Mouse (Mus musculus): ENCODE measurements around the gene Micu1. TPM values are rescaled to one million over a fixed set of nuclear protein-coding genes. Genes with fewer than 3 reads are reported as not detected.

Gene Micu1
- polyA plus RNA-seq, 1 experiment from 2014 or later: 52.4 TPM

GRCm38 (mm10) chr10:59819146-59819545, 116.9 kb downstream of the Micu1 start:
- POLR2A ChIA-PET: no interaction called here
- no peaks in the 10 kb centered on the region for H3K27me3 ChIP-seq
- no peak for DNase-seq (ENCODE audit: low read depth, low spot score)
- in situ Hi-C loops (cut with MboI; ENCODE audit: low pct_unique_long_range_greater_than_20kb): loop anchor here (5.0 to 25.0 kb wide), 3 partner anchors 114 to 332 kb away; partner anchors contain the start of genes Gm10322, Mcu and Micu1
- ATAC-seq: no peak
- no peak for TF ChIP-seq CTCF (IDR thresholded peaks at IDR 0.05)
- CTCF ChIA-PET: no interaction called here

GRCm38 (mm10) chr10:59820886-59821285, 118.6 kb downstream of the Micu1 start:
- no peaks in the 10 kb centered on the region for H3K27me3 ChIP-seq
- no peak for ATAC-seq
- no peak for DNase-seq (ENCODE audit: low read depth, low spot score)
- in situ Hi-C loops (cut with MboI; ENCODE audit: low pct_unique_long_range_greater_than_20kb): loop anchor here (25.0 kb wide), 1 partner anchor 334 kb away; no protein-coding TSS in a partner anchor
- CTCF ChIA-PET: interaction anchor here (2.1 kb wide), 1 partner anchor 326 kb away, joined by 5 read pairs; no protein-coding TSS in a partner anchor
- no peak for TF ChIP-seq CTCF (IDR thresholded peaks at IDR 0.05)
- POLR2A ChIA-PET: no interaction called here

- no peaks in the 10 kb centered on the region for H3K27me3 ChIP-seq
- ATAC-seq: no peak
- ChIA-PET POLR2A (no interaction called here), CTCF (interaction anchor here (2.1 kb wide), 1 partner anchor 327 kb away, joined by 5 read pairs; no protein-coding TSS in a partner anchor)
- DNase-seq (ENCODE audit: low read depth, low spot score): no peak
- in situ Hi-C loops (cut with MboI; ENCODE audit: low pct_unique_long_range_greater_than_20kb): loop anchor here (25.0 kb wide), 1 partner anchor 334 kb away; no protein-coding TSS in a partner anchor
- no peak for TF ChIP-seq CTCF (IDR thresholded peaks at IDR 0.05)
Measured at GRCm38 (mm10) chr10:59821334-59822066, 119.2 kb downstream of the Micu1 start.

- CTCF ChIA-PET: no interaction called here
- POLR2A ChIA-PET: no interaction called here
- in situ Hi-C loops (cut with MboI; ENCODE audit: low pct_unique_long_range_greater_than_20kb): loop anchor here (25.0 kb wide), 1 partner anchor 336 kb away; no protein-coding TSS in a partner anchor
- H3K27me3 ChIP-seq: no peaks in the 10 kb centered on the region
- TF ChIP-seq CTCF (IDR thresholded peaks at IDR 0.05): no peak
- ATAC-seq: no peak
- DNase-seq (ENCODE audit: low read depth, low spot score): no peak
Measured at GRCm38 (mm10) chr10:59822857-59823256, 120.6 kb downstream of the Micu1 start.

GRCm38 (mm10) chr10:59825137-59825812, 123.0 kb downstream of the Micu1 start:
- H3K27me3 ChIP-seq: no peaks in the 10 kb centered on the region
- in situ Hi-C loops (cut with MboI; ENCODE audit: low pct_unique_long_range_greater_than_20kb): no loop called here
- TF ChIP-seq CTCF (IDR thresholded peaks at IDR 0.05): no peak
- CTCF ChIA-PET: interaction anchor here (1.9 kb wide), 1 partner anchor 13 kb away, joined by 4 read pairs; no protein-coding TSS in a partner anchor
- DNase-seq (ENCODE audit: low read depth, low spot score) (no peak), ATAC-seq (peak; percentile 21)
- POLR2A ChIA-PET: interaction anchor here (0.7 kb wide), 1 partner anchor 77 kb away, joined by 3 read pairs; no protein-coding TSS in a partner anchor

- DNase-seq (ENCODE audit: low read depth, low spot score) (no peak), ATAC-seq (no peak)
- CTCF ChIA-PET: no interaction called here
- no peaks in the 10 kb centered on the region for H3K27me3 ChIP-seq
- no peak for TF ChIP-seq CTCF (IDR thresholded peaks at IDR 0.05)
- POLR2A ChIA-PET: interaction anchor here (0.5 kb wide), 1 partner anchor 186 kb away, joined by 4 read pairs; no protein-coding TSS in a partner anchor
- in situ Hi-C loops (cut with MboI; ENCODE audit: low pct_unique_long_range_greater_than_20kb): no loop called here
Measured at GRCm38 (mm10) chr10:59829886-59830285, 127.6 kb downstream of the Micu1 start.

- ATAC-seq (no peak), DNase-seq (ENCODE audit: low read depth, low spot score) (no peak)
- in situ Hi-C loops (cut with MboI; ENCODE audit: low pct_unique_long_range_greater_than_20kb): no loop called here
- ChIA-PET POLR2A (no interaction called here), CTCF (no interaction called here)
- no peak for TF ChIP-seq CTCF (IDR thresholded peaks at IDR 0.05)
- no peaks in the 10 kb centered on the region for H3K27me3 ChIP-seq
Measured at GRCm38 (mm10) chr10:59831950-59832349, 129.7 kb downstream of the Micu1 start.

GRCm38 (mm10) chr10:59835301-59836155, 133.3 kb downstream of the Micu1 start:
- ATAC-seq: no peak
- in situ Hi-C loops (cut with MboI; ENCODE audit: low pct_unique_long_range_greater_than_20kb): no loop called here
- TF ChIP-seq CTCF (IDR thresholded peaks at IDR 0.05): no peak
- ChIA-PET POLR2A (no interaction called here), CTCF (no interaction called here)
- no peak for DNase-seq (ENCODE audit: low read depth, low spot score)
- no peaks in the 10 kb centered on the region for H3K27me3 ChIP-seq

GRCm38 (mm10) chr10:59837490-59837889, 135.2 kb downstream of the Micu1 start:
- TF ChIP-seq CTCF (IDR thresholded peaks at IDR 0.05): no peak
- in situ Hi-C loops (cut with MboI; ENCODE audit: low pct_unique_long_range_greater_than_20kb): no loop called here
- POLR2A ChIA-PET: no interaction called here
- CTCF ChIA-PET: interaction anchor here (1.9 kb wide), 1 partner anchor 13 kb away, joined by 4 read pairs; no protein-coding TSS in a partner anchor
- no peaks in the 10 kb centered on the region for H3K27me3 ChIP-seq
- no peak for DNase-seq (ENCODE audit: low read depth, low spot score)
- no peak for ATAC-seq

- H3K27me3 ChIP-seq: no peaks in the 10 kb centered on the region
- ATAC-seq (no peak), DNase-seq (ENCODE audit: low read depth, low spot score) (no peak)
- ChIA-PET CTCF (no interaction called here), POLR2A (interaction anchor here (0.6 kb wide), 1 partner anchor 747 kb away, joined by 3 read pairs; no protein-coding TSS in a partner anchor)
- in situ Hi-C loops (cut with MboI; ENCODE audit: low pct_unique_long_range_greater_than_20kb): no loop called here
- no peak for TF ChIP-seq CTCF (IDR thresholded peaks at IDR 0.05)
Measured at GRCm38 (mm10) chr10:59841434-59841833, 139.2 kb downstream of the Micu1 start.

Measured in Patski (cell line).